Mouse (Mus musculus) olfactory bulb, adult 2 months (tissue): Measurements from ENCODE around the gene Olfr556.

Experiments used
- CTCF ChIP-seq: fragments of 200-500 bp; IDR thresholded peaks from 2 replicates; pipeline ENCODE4 v1.5.1; 2012; ENCODE audit warnings: low read depth, mild to moderate bottlenecking, low read length, moderate library complexity; ENCODE audit not compliant: insufficient read depth
- POLR2A ChIP-seq: fragments of 200-500 bp; IDR thresholded peaks from 2 replicates; pipeline ENCODE4 v1.6.1; 2012; ENCODE audit warnings: mild to moderate bottlenecking, low read depth, low read length, moderate library complexity; ENCODE audit not compliant: insufficient read depth

DNA sequence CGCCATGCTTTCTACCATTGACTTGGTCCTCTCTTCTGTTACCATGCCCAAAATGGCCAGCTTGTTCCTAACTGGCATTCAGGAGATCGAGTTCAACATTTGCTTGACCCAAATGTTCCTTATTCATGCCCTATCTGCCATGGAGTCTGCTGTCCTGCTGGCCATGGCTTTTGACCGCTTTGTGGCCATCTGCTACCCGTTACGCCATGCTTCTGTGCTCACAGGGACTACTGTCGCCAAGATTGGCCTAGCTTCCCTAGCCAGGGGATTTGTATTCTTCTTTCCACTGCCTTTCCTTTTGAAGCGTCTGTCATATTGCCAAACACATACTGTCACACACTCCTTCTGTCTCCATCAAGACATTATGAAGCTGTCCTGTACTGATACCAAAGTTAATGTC, 33.8 kb downstream of the Olfr556 start:
- TF ChIP-seq CTCF: no peak
- no peak for TF ChIP-seq POLR2A
